Mouse (Mus musculus) thymus, postnatal 14 days (tissue): ENCODE results near the gene Daw1.

Experiments
- DNase-seq: peaks from one replicate; pipeline ENCODE4 v3.0.0; 2021

Daw1 gene

DNA sequence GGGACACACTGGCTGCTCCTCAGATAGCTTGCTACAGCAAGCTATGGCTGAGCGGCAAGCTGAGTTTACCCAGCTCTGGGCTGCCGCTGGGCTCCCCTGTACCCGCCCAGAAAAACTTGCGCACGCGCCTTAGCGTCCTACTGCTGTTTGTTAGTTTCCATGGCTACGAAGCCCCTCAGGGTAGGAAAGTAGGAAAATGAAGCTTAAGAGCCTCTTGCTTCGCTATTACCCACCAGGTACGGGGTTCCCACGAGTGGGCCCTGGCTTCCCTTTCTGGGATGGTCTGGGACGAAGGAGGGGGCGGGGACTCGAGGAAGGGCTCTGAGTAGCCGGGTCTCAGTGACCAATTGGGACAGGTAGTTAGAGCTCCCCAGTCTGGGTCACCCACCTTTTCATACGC is at the start of gene Daw1:
Daw1 (plus strand) TSS at position 150 of the 400 bp plus-strand sequence.
- DNase-seq: no peak

DNA sequence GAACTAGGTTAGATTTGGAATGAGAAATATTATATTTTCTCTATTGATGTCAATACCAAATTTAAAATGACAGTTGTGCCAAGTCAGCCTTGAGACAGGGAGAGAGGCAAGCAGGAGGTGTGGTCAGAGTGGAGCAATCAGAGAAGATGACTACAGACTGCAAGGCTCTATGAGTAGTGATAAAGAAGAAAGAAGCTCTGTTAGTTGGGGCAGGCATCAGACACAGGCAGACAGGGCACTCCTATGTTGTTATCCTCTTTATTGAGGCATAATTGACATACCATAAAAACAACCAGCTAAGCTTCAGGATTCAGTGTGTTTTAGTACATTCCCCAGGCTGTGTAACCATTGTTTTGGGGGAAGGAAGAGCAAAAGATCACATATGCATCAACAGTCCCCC is 48.6 kb upstream of the Daw1 start:
- no peak for DNase-seq

DNA sequence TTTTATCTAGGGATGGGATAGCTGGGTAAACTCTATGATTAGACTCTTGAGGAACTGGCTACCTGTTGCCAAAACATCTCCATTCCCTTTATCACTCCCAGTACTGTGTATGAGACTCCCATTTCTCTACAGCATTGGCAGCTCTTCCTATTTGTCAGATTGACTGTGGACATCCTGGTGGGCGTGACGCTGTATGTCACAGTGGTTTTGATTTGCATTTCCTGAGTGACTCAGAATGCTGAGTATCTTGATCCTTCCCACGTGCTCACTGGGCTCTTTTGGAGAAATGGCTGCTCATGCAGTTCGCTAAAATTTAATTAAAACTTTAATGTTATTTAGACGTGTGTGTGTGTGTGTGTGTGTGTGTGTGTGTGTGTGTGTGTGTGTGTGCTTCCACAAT is 47.8 kb upstream of the Daw1 start:
- DNase-seq: no peak

DNA sequence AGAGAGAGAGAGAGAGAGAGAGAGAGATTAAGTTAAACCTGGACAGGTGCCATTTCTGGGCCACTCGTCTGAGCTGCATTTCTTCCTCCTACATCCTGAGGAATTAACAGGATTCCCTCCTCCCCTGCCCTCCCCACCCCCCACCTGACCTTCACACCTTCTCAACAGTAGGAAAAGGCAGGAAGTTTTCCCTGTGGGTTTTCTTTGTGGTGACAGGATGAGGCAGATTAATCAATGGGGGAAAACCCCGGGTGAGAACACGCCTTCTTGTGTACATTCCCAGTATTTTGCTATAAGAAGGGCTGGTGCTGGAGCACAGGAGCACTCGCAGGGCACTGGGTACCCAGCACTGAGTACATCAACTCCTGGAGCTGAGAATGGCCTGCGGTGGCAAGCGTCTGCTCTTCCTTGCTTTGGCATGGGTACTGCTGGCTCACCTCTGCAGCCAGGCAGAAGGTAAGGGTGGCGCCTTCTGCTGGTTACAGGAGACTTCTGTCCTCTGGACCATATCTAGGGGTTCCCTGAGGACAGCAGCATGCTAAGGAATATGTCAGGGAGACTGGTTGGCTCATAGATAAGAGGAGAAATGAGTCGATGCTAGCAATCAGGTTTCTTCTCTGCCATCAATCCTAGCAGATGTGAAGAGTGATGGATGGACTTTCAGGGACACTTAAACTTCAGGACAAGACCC is 43.0 kb upstream of the Daw1 start, which contains the start of gene Ccl20:
Ccl20 (plus strand) TSS at position 320 of the 691 bp plus-strand sequence.
- DNase-seq: no peak

DNA sequence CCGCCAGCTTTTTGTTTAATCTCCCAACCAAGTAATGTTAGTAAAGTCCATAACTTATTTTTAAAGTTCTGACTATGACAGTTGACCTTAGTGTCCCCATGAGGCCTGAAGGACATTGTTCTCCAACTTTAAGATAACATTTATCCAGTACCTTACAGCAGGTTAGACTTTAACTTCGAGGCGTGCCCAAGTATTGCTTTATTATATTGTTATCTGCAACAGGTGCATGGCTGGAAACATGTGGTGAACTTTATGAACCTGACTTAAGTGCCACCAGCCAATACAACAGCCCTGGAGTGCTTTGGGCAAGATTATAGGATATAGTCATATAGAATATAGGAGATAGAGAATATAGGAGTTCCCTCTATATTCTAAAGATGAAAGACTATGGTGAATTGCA is 42.3 kb upstream of the Daw1 start:
- DNase-seq: no peak

DNA sequence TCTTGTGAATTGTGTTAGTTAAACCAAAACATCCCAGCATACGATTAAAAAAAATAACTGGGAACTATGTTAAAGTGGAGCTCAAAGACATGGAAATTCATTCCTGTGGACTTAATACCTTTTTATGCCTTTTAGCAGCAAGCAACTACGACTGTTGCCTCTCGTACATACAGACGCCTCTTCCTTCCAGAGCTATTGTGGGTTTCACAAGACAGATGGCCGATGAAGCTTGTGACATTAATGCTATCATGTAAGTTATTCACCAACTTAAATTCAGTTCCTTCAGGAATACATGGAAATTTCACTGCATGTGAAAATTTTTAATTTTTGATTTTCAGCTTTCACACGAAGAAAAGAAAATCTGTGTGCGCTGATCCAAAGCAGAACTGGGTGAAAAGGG is 41.9 kb upstream of the Daw1 start:
- DNase-seq: no peak

DNA sequence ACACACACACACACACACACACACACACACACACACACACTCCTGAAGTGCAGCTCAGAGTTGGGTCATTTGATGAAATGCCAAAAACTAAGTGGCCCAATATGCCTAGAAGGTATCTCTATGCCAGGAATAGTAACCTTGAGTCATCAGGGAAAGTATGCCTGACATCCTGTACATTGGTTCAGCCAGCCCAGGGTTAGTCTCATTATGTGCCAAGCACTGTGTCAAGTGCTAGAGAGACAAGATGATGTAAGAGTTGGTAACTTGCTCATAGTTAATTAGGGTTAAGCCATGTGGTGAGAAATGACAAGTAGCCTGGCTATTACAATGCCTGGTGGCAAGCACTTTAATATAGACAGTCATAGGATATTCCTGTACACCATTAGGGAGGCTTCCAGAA is 39.6 kb upstream of the Daw1 start:
- DNase-seq: no peak

DNA sequence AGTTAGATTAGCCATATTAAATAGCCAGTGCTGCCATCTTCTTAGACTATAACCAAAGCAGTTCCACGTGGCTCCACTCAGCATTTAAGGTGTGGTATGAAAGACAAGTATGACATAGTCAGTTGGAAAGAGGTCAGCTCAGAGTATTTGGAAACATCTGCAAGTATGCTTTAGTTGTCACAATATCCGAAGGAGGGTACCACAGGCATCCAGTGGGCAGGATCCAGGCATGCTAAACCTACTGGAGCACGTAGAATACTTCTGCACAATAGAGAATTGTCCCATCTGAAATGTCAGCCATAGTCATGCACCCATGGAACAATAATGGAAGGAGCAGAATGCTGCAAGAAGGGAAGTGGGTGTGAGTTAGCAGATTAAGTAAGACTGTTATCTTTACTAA is 39.2 kb upstream of the Daw1 start:
- no peak for DNase-seq

DNA sequence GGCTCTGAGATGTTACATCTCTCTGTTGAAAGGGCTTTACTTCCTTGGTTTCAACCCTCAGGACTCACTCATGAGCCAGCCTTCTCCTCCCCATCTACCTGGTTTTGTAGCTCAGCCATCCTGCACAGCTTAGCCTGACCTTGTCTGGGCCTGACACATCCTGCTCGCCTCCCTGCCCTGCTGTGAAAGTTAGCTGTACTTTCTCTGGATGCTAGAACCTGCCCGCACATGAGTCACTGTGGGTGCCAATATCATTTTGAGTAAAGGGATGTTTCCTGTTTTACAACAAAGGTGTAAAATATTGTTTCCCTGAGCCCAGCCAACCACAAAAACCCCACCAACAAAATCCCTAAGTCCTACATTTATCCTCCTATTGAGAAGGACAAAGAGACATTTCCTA is 36.4 kb upstream of the Daw1 start:
- no peak for DNase-seq

DNA sequence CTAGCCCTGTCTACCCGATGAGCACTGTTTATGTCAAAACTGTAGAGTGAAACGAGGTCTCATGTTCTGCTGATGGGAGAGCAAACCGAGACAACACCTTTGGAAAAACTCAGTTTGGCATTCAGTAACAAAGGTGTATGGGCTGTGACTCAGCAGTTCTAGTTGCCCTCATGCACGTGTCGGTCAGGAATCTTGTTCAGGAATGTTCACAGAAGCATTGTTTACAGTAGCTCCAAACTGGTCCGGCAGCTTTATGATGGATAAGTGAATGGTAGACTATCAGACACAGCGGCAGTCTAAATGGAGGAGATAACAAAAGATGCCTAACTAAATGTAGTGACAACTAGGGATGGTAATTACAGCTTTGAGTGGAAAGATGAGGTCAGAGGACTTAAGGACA is 23.7 kb upstream of the Daw1 start:
- DNase-seq: no peak

DNA sequence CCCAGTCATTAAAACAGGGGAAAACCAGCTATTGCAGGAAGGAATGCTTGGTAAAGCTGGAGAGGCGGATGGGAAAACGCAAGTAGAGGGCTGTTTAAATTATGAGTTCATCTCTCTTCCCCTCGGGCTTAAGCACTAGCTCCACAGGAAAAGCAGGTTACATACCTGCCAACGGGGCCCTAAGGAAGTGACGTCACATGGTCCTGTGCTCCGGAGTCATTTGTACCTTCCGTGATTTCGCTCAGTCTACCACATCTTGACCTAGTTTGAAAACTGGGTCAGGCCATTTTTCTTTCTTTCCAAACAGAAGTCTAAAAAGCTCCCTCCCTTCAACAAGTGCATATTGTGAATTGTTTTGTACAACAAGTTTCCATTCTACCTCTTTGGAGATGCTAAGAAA is 21.7 kb upstream of the Daw1 start:
- no peak for DNase-seq

DNA sequence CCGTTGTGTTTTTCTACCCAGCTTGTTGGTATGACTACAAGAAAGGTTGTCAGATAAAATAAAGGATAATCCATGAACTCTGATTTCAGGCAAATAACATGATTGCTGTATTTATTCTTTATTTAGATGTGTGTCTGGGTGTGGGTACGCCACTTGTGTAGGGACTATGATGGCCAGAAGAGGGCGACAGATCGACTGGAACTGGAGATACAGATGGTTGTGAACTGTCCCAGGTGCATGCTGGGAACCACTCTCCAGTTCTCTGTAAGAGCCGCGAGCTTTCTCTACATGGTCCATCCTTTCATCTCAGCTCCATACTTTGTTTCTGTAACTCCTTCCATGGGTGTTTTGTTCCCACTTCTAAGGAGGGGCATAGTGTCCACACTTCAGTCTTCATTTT is 20.8 kb upstream of the Daw1 start:
- no peak for DNase-seq

DNA sequence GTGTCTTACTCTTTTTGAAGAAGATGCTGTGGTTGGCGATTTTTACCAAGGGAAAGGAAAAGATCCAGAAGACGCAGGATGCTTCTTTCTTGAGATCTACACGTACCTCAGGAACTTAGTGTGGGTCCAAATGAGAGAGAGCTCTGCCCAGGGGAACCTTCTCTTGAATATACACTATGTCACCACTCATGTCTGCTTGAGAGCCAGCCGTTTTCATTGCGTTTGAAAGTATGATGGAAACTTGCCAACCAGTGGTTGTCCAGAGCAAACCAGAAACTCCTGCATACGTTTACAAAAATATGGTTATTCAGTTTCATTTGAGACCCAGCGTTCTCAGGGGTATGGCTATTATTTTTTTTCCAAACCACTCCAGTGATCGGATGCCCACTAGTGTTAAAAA is 18.0 kb upstream of the Daw1 start:
- DNase-seq: no peak

DNA sequence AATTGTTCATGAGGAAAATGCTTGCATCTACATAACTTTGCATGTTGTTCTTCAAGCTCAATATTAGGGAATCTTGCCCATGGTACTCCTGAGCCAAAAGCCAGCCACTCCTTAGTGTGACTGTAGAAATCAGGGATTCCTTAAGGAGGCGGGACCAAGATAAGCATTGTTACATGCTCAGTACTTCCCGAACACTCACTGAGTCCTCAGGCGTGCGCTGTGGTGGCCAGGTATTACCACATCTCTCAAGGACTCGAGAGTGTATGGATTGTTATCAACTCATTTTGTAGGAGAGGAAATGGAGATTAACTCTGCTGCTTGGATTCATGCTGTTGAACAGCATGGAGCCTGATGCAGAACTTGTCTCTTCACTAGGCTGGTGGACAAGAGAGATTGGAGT is 17.5 kb upstream of the Daw1 start:
- DNase-seq: no peak

DNA sequence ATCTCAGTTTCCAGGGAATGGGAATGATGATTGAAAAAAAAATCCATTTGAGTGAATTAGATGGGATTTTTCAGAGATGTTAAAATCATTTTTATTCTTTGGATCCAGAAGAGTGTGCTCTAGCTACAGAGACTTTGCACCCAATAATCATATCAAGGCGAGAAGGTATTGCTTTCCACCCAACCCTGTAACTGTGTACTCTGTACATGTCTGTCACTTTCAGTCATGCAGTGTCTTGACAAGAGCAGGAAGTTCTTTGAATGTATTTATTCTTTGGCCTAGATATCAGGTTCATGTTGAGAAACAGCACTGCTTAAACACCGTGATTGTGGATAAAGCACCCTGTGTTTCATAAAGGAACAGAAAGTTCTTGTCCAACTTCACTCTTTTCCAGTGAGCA is 13.0 kb upstream of the Daw1 start:
- DNase-seq: no peak

DNA sequence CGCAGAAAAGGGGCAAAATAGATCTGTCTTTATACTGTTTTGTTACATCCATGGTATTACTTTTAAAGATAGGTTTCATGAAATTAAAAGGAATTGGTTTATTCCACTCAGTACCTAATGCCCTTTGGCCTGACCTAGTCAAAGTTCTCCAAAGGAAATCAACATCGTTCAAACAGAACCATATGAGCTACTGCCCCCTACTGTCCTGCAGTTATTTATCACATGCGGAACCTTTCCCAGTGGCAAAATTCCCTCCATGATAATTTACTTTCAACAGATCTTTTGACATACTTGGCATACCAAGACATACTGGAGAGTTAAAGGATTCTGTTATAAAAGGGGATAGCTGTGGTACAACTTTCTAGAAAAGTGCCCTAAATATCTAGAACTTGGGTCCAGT is 9.3 kb upstream of the Daw1 start:
- DNase-seq: no peak

DNA sequence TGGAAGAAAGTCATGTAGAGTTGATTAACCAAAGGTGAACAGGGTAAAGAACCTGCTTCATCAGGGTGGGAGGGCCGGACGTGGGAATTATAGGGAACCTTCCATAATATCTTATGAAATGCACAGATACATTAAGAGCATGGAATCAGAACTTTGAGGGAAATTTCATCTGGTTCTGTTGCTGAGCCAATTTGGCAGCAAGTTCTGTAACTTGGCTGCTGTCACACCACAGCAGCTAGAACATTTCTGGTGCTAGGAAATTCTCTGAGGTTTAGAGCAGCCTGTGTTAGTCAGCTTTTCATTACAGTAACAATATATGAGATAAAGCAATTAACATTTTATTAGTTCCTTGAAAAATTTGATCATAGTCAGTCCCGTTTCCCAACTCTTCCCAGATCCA is 6.6 kb upstream of the Daw1 start:
- no peak for DNase-seq

DNA sequence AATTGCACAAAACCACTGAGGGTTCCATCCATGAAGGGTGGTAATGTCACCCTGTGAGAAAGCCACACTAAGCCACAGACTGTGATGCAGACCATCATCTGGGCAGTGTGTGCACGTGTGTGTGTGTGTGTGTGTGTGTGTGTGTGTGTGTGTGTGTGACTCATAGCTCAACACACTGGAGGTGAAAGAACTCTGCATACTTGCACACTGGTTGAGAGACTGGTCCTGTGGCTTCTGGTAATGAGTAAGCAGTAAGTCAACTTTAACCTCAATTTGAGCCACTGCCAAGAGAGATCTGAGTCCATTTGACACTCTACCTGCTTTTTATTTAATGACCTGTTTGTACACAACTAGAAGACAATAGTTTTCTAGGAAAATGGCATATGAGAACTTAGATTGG is 2.7 kb upstream of the Daw1 start:
- DNase-seq: no peak

DNA sequence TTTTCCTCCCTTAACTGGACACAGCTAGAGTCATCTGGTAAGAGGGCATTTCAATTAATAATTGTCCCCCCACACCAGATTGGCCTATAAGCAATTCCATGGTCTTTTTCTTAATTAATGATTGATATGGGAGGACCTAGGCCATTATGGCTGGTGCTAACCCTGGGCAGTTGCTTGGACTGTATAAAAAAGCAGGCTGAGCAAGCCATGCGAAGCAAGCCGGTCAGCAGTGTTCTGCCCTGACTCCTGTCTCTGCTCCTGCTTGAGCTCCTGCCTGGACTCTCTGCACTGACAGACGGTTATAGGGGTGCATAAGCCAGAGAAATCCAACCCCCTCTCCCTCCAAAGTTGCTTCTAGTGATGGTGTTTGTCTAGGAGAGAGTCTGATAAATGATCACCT is 2.1 kb downstream of the Daw1 start:
- DNase-seq: no peak

DNA sequence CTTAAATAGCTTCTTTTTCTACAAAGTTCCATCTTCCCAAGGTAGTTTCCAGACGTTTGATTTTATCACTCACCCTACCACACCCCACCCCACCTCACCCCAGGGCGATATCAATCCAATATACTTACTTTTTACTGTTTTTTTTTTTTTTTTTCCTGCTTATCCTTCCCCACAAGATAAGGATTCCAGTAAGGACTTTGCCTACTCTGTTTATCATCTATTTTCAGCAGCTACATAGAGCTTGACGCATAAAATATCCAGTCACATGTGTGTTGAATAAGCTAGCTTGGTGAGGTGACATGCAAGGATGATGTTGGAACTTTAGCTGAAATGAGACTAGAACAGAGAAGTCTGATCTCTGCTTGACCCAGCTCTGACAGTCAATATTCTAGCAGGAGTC is 4.5 kb downstream of the Daw1 start:
- no peak for DNase-seq

DNA sequence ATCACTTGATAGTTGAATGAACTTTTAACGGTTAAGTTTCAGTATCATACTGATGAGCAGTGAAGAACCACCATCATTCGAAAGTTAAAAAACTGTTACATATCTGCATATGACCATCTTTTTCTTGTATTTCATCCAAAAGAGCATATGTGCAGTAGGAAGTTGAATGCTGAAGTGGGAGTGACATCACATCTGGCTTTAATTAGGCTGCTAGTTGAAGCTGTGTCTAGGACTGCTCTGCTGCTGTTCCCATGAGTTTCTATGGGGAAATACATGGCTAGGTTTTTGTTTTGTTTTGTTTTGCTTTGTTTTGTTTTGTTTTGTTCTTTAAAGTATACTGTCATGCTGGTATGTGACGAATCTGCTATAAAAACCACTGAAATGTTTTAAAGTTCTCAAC is 9.6 kb downstream of the Daw1 start:
- no peak for DNase-seq

DNA sequence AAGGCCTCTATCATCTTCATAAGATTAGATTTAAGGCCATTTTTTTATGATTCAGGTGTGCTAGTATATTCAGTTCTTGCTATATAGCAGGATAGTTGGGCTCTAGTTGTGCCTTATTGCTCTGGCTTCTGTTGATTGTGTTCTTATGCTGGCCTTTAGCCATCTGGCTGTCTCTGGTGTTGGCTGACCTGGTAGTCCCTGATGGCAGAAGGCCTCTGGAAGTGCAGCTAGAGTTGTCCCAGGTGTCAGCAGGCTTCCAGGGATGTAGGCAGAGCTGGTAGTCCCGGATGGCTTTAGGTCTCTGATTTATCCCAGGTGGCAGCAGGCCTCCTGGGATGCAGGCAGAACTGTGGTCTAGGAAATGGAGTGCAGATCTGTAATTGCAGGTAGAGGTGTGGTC is 16.4 kb downstream of the Daw1 start:
- no peak for DNase-seq

DNA sequence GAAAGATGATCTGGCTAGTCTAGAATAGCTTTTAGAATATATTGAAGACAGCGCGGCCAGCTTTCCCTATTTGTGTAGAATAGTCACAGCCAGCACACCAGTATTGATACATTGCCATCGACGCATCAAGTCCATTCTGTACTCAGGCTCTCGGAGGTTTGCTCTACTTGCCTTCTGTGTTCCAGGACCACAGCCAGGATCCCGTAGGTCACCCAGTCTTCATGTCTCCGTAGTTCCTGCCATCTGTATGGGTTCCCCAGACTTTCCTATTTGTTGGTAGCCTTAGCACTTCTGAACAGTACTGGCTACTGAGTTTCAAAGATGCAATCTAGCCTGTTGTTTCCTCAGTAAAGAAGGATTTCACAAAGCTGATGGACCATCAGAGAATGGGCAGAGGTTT is 20.0 kb downstream of the Daw1 start:
- DNase-seq: no peak

DNA sequence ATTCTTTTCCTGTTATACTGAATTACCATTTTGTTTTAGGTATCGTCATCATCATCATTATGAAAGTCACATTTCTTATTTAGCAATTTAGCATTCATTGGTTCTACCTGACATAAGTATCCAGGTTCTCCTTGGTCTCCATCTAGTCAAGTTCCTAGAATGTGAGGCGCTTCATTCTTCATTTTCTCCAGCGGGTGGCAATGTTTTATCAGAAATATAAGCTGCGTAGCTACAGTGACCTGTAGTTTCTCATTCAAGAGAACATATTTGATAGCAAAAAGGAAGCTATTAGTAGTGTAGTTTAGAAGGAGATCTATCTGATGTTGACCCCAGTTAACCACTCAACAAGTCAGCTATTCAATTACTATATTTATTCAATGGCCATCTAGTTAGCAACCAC is 21.9 kb downstream of the Daw1 start:
- no peak for DNase-seq

DNA sequence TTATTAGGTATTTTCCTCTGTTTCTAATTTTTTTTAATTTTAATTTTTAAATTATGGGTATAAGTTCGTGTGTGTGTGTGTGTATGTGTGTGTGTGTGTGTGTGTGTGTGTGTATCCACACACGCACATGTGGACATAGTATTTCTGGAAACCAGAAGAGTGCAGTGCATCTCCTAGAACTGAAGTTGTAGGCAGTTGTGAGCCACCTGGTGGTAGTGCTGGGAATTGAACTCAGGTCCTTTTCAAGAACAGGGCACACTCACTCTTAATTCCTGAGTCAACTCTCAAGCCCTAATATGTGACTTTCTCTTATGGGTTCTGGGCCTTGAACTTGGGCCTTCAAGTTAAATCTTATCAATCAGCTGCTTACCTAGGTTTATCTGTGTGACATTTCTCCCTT is 27.6 kb downstream of the Daw1 start:
- peak; percentile 14 for DNase-seq

DNA sequence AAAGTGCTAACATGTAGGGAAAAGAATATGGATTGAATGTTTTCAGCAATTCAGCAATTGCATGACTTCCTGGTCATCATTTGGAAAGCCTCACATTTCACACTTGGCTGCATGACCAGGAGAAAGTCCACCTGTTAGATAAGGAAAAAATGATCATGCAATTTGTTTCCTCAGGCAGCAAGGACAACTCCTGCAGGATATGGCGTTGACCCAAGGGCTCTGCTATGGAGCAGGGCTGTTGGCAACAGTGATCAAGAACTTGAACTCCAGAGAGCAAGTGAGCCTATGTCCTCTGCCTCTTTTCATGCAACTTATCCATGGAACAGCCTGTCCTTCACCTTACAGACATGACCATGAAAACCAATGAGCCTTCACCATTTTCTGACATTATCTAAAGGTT is 50.4 kb downstream of the Daw1 start:
- DNase-seq: no peak
